Mouse (Mus musculus) liver, embryonic 14.5 days (tissue): ENCODE measurements at regions not wholly inside any gene's neighbourhood (a gene's known extent, or its start where the extent isn't known, plus 50 kb on each side); places are given as distances from the start of the nearest gene placed in this dataset.

Experiments
- ATAC-seq: fragments of 200-750 bp; cut with Nextera tagmentation; 2 replicates; pipeline ENCODE4 v1.8.0; 2017; ENCODE audit warnings: moderate number of reproducible peaks, mild to moderate bottlenecking, moderate library complexity; ENCODE audit not compliant: insufficient read depth
- DNase-seq, 3 experiments: peaks; one replicate each; pipeline ENCODE4 v3.0.0-alpha.2; 2012 to 2013; ENCODE audit warnings: low read depth in 3 of 3, low spot score in 3 of 3
- H3K27ac ChIP-seq: fragments of 300-500 bp; sonication (generic); 2 replicates; pipeline ENCODE4 v1.5.1; 2014; ENCODE audit warnings: moderate library complexity, mild to moderate bottlenecking, control low read depth, inconsistent platforms
- H3K27me3 ChIP-seq: fragments of 300-500 bp; sonication (generic); 2 replicates; pipeline ENCODE4 v1.6.1; 2014; ENCODE audit warnings: mild to moderate bottlenecking, low read length, moderate library complexity; ENCODE audit not compliant: control insufficient read depth, insufficient read depth
- H3K36me3 ChIP-seq: fragments of 300-500 bp; sonication (generic); replicated peaks from 2 replicates; pipeline ENCODE4 v1.6.1; 2014; ENCODE audit warnings: low read depth; ENCODE audit not compliant: control insufficient read depth, insufficient read depth
- H3K4me1 ChIP-seq, 2 experiments: fragments of 200-500 bp in 1 of 2; fragments of 300-500 bp in 1 of 2; sonication (generic) in 1 of 2; replicated peaks; 2 replicates each; pipeline ENCODE4 v1.6.1; 2012 to 2014; ENCODE audit warnings: antibody characterized with exemption in 1 of 2, inconsistent platforms in 1 of 2, low read length in 1 of 2; ENCODE audit not compliant: control insufficient read depth in 2 of 2, insufficient read depth in 2 of 2
- H3K4me2 ChIP-seq: fragments of 300-500 bp; sonication (generic); 2 replicates; pipeline ENCODE4 v1.6.1; 2014; ENCODE audit warnings: low read depth, mild to moderate bottlenecking, control low read depth, moderate library complexity
- H3K4me3 ChIP-seq, 2 experiments: fragments of 200-500 bp in 1 of 2; fragments of 300-500 bp in 1 of 2; sonication (generic) in 1 of 2; 2 replicates each; pipeline ENCODE4 v1.5.1; 2012 to 2014; ENCODE audit warnings: low read depth in 2 of 2, low read length in 2 of 2, mild to moderate bottlenecking in 2 of 2, control low read depth in 1 of 2, inconsistent platforms in 1 of 2, moderate library complexity in 1 of 2; ENCODE audit not compliant: insufficient read depth in 1 of 2
- H3K9ac ChIP-seq: fragments of 300-500 bp; sonication (generic); replicated peaks from 2 replicates; pipeline ENCODE4 v1.6.1; 2014; ENCODE audit warnings: mild to moderate bottlenecking, control low read depth, moderate library complexity
- H3K9me3 ChIP-seq: fragments of 300-500 bp; sonication (generic); 2 replicates; pipeline ENCODE4 v1.6.1; 2016; ENCODE audit warnings: low read length, mixed read lengths; ENCODE audit not compliant: control insufficient read depth
- CTCF ChIP-seq: IDR thresholded peaks from 2 replicates; pipeline ENCODE4 v1.5.1; 2016; ENCODE audit warnings: antibody characterized with exemption, low read depth, control low read depth
- EP300 ChIP-seq: IDR thresholded peaks from 2 replicates; pipeline ENCODE4 v1.6.1; 2016; ENCODE audit warnings: antibody characterized with exemption, low read depth
- WGBS: fragments of 180-500 bp; shearing (Covaris S2); extraction: QIAGEN DNeasy Blood & Tissue Kit; methylation state at CpG from one replicate; pipeline ENCODE4 v1.1.7; 2014; ENCODE audit not compliant: insufficient replicate concordance; 5-methylcytosine and 5-hydroxymethylcytosine counted together

DNA sequence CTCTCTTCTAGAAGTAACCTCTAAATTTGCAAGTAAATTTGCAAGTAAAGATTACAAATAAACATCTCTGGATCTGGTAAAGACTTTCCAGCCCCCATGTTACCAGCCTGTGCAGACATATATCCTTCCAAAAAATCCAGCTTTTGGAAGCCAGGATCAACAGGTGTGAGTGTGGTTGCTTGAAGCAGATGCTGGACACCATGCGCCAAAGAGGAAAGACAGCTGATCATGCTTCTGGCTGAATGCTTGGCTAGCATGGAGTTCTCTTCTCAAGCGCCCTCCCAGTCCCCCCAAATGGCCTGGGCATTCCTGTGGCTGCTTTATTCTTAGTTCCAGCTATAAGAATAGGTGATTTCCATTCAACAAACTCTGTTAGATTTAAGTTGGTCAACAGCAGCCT is 404.9 kb downstream of the Gm45692 start:
- no peak overlapping the region for H3K4me2 ChIP-seq

DNA sequence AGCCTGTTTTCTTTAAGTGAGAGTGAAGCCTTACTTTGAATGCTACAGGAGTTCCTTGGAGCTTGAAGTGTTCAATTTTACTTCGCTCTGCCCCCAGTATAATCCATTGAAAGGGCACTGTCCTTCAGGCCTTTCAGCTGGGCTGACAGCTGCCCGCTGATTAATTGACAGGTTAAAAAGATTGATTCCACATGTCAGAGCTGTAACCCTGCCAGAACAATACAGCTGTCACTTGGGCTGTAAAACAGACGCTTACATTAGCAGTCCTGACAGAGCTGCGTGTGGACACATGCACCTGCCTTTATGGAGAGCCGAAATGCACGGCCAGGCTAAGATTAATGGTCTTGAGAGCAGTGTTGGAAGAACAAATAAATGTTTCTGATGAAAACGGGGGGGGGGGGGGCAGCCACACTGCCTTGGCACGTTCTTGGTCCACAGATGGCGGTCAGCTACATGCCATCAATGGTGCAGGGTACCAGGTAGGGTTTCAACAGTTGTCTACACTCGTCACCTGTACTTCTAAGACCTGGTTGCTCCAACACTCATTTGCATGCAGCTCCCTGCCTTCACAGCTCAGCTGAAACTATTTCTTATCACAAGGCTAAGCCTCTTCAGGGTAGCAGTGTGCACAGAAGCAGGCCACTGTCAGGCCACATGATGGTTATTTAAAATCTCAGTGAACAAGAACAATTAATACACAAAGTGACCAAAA is 407.3 kb downstream of the Gm45692 start:
- no peak overlapping the region for H3K27ac ChIP-seq
- WGBS, result 50% methylated on average over 10 of the region's 10 CpGs
- DNase-seq, result no peak
- H3K9me3 ChIP-seq, result no peaks in the 10 kb centered on the region
- no peak overlapping the region for H3K9ac ChIP-seq
- no peak overlapping the region for H3K4me2 ChIP-seq
- no peak for ATAC-seq
- no peaks in the 10 kb centered on the region for H3K4me1 ChIP-seq
- no peaks in the 10 kb centered on the region for H3K27me3 ChIP-seq
- no peaks in the 10 kb centered on the region for H3K36me3 ChIP-seq
- H3K4me3 ChIP-seq, result no peak overlapping the region
- TF ChIP-seq CTCF (no peak), EP300 (no peak)

More for the DNA sequence above, 404.9 kb downstream of the Gm45692 start:
- Histone ChIP-seq H3K9me3 (no peaks in the 10 kb centered on the region), H3K27ac (no peak overlapping the region), H3K27me3 (no peaks in the 10 kb centered on the region), H3K36me3 (no peaks in the 10 kb centered on the region), H3K4me1 (no peaks in the 10 kb centered on the region), H3K9ac (no peak overlapping the region), H3K4me3 (no peak overlapping the region)
- no peak for TF ChIP-seq CTCF
- no peak for TF ChIP-seq EP300
- 64% methylated on average over 2 of the region's 2 CpGs for WGBS
- DNase-seq, result no peak
- no peak for ATAC-seq

DNA sequence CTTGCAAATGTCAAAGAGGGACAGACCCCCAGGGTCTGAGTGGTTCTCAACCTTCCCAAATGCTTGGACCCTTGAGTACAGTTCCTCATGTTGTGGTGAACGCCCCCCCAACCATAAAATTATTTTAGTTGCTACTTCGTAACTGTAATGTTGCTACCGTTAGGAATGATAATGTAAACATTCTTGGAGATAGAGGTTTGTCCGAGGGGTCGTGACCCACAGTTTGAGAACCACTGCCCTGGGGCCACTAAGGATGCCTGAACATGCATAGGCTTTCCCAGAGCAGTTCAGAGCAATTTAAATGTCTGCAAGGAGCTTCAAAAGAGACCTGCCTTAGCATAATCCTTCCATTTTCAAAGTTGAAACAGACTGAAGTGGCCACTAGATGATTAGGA is 407.8 kb downstream of the Gm45692 start:
- 58% methylated on average over 5 of the region's 5 CpGs for WGBS
- no peak for DNase-seq
- H3K9ac ChIP-seq, result no peak overlapping the region
- no peaks in the 10 kb centered on the region for H3K9me3 ChIP-seq
- no peaks in the 10 kb centered on the region for H3K27me3 ChIP-seq
- no peaks in the 10 kb centered on the region for H3K4me1 ChIP-seq
- H3K4me3 ChIP-seq, result no peak overlapping the region
- H3K36me3 ChIP-seq, result no peaks in the 10 kb centered on the region
- no peak for ATAC-seq
- H3K27ac ChIP-seq, result no peak overlapping the region
- H3K4me2 ChIP-seq, result no peak overlapping the region
- TF ChIP-seq EP300 (no peak), CTCF (no peak)

DNA sequence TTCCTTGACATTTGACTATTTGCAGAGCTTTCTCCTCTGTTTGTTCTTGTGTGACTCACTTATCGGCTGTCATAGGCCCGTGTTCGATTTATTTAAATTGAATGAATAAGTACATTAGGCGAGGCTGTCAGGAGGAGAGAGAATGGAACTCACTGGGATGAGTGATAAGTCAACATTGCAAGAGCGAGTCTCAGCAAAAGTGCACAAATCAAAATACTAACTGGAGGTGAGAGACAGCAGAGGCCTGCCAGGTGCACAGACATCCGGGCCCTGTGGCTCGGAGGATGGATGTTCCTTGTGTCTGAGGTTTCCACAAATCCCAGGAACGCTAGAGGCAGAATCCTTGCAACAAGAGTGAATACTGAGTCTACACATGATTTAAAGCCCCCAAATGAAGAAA is 410.6 kb downstream of the Gm45692 start:
- H3K27ac ChIP-seq, result no peak overlapping the region
- TF ChIP-seq EP300, result no peak
- no peak for TF ChIP-seq CTCF
- H3K27me3 ChIP-seq, result no peaks in the 10 kb centered on the region
- DNase-seq (no peak), ATAC-seq (no peak)
- no peak overlapping the region for H3K9ac ChIP-seq
- H3K4me2 ChIP-seq, result no peak overlapping the region
- no peaks in the 10 kb centered on the region for H3K9me3 ChIP-seq
- WGBS, result 59% methylated on average over 8 of the region's 8 CpGs
- no peaks in the 10 kb centered on the region for H3K36me3 ChIP-seq
- no peaks in the 10 kb centered on the region; a peak in 1 of 4 replicates for H3K4me1 ChIP-seq
- no peak overlapping the region for H3K4me3 ChIP-seq

DNA sequence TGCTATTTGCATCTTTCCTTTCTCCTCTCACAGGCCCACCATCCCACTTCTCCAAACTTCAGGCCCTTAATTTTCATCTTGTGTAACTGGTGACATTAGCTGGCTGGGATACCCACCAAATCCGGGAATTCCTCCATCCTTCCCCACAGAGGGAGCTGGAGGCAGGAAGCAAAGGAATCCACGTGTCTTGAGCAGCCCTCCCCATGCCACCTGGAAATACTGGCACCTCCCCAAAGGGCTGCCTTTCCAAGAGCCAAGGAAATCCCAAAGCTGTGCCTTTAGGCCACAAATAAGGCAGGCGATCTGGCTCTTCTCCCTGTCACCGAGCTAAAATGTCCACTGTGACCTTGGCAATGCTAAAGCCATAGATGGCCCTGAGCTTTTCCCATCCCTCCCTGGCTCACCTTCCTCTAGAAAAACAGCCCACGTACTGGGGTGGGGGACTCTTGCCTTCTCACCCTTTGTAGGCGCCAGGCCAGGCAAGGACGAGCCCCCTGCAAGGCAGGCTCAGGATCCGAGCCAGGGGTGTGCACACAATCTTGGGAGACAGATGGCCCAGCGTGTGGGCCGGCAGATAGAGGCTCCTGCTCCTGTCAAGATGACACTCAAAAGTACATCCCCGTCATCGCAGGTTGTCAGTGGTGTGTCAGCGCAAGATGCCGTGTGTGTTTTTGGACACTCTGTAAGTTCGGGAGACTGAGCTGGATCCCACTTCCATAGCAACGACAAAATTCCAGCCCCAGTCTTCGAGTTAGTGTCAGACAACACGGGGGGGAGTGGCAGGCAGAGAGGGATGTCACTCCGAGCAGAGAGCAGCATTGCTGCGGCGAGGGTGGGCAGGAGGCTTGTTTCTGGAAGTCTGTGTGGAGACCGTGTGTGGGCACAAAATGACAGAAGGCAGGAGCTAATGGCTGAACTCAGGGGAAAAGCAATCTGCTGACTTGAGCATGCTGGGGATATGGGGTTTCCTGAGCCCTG is 414.4 kb downstream of the Gm45692 start:
- no peaks in the 10 kb centered on the region for H3K36me3 ChIP-seq
- H3K27ac ChIP-seq, result no peak overlapping the region
- ATAC-seq, result no peak
- 59% methylated on average over 22 of the region's 22 CpGs for WGBS
- no peak for TF ChIP-seq CTCF
- TF ChIP-seq EP300, result no peak
- H3K9me3 ChIP-seq, result no peaks in the 10 kb centered on the region
- no peaks in the 10 kb centered on the region; a peak in 1 of 4 replicates for H3K4me1 ChIP-seq
- no peak overlapping the region for H3K9ac ChIP-seq
- H3K4me2 ChIP-seq, result no peak overlapping the region
- H3K27me3 ChIP-seq, result no peaks in the 10 kb centered on the region
- H3K4me3 ChIP-seq, result no peak overlapping the region
- no peak for DNase-seq
